Mouse (Mus musculus): ENCODE data around the gene Znrf3. TPM values are rescaled to one million over a fixed set of nuclear protein-coding genes. Genes with fewer than 3 reads are reported as not detected.
A peak's percentile ranks its signal among the peaks of the same experiment; 100 is the strongest.

Znrf3 gene
- polyA plus RNA-seq, 1 experiment from 2014 or later: 9.6 TPM

- Histone ChIP-seq H3K4me2 (replicated peaks) (no peak overlapping the region), H3K36me3 (no peaks in the 10 kb centered on the region), H3K4me1 (replicated peaks) (peaks cover 6% of the 10 kb centered on the region; the same call in 1 of the 2 replicates), H3K27ac (no peak overlapping the region), H3K27me3 (replicated peaks) (no peaks in the 10 kb centered on the region), H3K9ac (no peak overlapping the region), H3K4me3 (replicated peaks) (no peak overlapping the region), H3K9me3 (no peaks in the 10 kb centered on the region)
- WGBS: 93% methylated on average over 8 of the region's 8 CpGs
- ATAC-seq: no peak
Measured at GRCm38 (mm10) chr11:5269846-5270461, 174.7 kb downstream of the Znrf3 start.

- Histone ChIP-seq H3K27me3 (replicated peaks) (no peaks in the 10 kb centered on the region), H3K4me2 (replicated peaks) (no peak overlapping the region), H3K9me3 (no peaks in the 10 kb centered on the region), H3K27ac (no peak overlapping the region), H3K36me3 (no peaks in the 10 kb centered on the region), H3K4me1 (replicated peaks) (0 out of 2 replicates have a peak, but pooled peaks cover 5% of the 10 kb centered on the region), H3K9ac (no peak overlapping the region), H3K4me3 (replicated peaks) (no peak overlapping the region)
- no peak for ATAC-seq
- 80% methylated on average over 8 of the region's 8 CpGs for WGBS
Measured at GRCm38 (mm10) chr11:5265764-5266163, 178.9 kb downstream of the Znrf3 start.

GRCm38 (mm10) chr11:5263078-5263730, 181.4 kb downstream of the Znrf3 start:
- H3K4me1 ChIP-seq (replicated peaks): 0 out of 2 replicates have a peak, but pooled peaks cover 8% of the 10 kb centered on the region
- H3K27ac ChIP-seq: no peak overlapping the region
- H3K4me3 ChIP-seq (replicated peaks): no peak overlapping the region
- no peak overlapping the region; the same call in 1 of the 2 replicates for H3K4me2 ChIP-seq (replicated peaks)
- H3K9me3 ChIP-seq: no peaks in the 10 kb centered on the region
- 59% methylated on average over 26 of the region's 26 CpGs for WGBS
- ATAC-seq: no peak
- H3K27me3 ChIP-seq (replicated peaks): no peaks in the 10 kb centered on the region
- no peaks in the 10 kb centered on the region for H3K36me3 ChIP-seq
- no peak overlapping the region for H3K9ac ChIP-seq

DNA sequence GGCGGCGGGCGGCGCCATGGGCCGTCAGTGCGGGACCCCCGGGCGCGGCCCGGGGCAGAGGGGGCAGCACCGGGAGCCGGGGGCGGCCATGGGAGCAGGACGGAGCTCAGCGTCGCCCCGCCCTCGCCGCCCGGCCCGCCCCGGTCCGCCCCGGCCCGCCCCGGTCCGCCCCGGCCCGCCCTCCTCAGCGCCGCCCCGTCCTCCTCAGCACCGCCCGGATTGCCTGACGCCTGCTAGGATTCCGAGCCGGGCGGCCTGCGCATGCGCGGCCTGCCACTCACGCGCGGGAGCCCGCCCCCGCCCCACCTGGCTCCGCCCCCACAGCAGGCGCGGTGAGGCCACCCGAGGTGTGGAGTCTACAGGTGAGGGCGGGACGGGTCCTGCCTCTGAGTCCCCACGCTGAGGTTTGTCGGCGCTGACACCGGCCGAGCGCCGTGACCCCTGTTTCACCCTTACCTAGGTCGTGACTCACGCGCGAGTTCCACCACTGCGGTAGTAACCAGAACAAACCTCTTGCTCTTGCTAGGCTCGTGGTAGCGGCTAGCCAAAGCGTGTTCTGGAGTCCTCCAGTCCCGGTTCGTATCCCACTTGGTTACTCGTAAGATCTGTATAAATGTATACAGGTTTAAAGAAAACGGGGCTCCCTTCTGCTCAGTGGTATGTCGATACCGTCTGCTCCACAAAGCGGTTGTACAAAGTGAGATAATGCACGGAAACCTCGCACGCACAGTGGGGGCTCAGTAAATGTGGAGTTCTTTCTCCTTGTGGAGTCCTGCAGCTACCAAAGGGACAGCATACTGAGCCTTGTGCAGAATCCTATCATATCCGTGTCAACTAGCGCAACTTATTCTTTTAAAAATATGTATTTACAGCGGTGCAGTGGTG, 182.9 kb downstream of the Znrf3 start, which contains the start of gene Kremen1:
Kremen1 (minus strand) TSS at position 51 of the 885 bp plus-strand sequence.
- peak within 1 kb of the TSS; percentile 27; the same call in 1 of the 2 replicates for H3K27ac ChIP-seq
- peak within 1 kb of the TSS; percentile 95 for H3K4me3 ChIP-seq (replicated peaks)
- ATAC-seq: peak; percentile 99
- 2% methylated on average over 57 of the region's 80 CpGs for WGBS
- no peaks in the 10 kb centered on the region for H3K36me3 ChIP-seq
- no peaks in the 10 kb centered on the region for H3K9me3 ChIP-seq
- peaks cover 12% of the 10 kb centered on the region for H3K4me1 ChIP-seq (replicated peaks)
- peak within 1 kb of the TSS; percentile 86 for H3K9ac ChIP-seq
- H3K27me3 ChIP-seq (replicated peaks): no peaks in the 10 kb centered on the region
- H3K4me2 ChIP-seq (replicated peaks): peak within 1 kb of the TSS; percentile 89

DNA sequence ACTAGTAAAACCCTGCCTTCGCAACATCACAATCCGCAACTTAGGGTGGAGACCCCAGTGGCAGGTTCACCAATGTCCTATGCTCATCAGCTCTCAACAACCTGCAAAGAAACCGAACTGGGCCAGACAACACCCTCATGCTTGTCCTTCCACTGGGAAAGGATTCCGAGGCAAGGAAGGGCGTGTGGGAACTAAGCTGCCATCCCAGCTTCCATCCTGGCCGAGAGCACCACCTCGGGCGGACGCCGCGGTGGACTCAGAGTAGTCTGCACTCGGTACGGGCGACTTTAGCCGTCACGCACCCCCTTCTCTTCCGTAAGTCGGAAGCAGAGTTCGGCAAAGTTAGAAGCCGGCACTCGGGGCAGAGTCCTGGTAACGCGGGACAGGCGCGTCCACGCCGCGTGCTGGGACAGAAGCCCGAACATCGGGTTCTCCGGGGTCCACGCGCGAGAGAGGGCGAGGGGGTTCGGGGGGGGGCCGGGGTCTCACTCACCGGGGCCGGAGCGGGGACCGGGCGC, 183.6 kb downstream of the Znrf3 start:
- Histone ChIP-seq H3K9me3 (no peaks in the 10 kb centered on the region), H3K4me1 (replicated peaks) (peaks cover 16% of the 10 kb centered on the region), H3K36me3 (no peaks in the 10 kb centered on the region), H3K27me3 (replicated peaks) (no peaks in the 10 kb centered on the region), H3K9ac (peak overlapping the region; percentile 86), H3K4me3 (replicated peaks) (peak overlapping the region; percentile 95), H3K27ac (peak overlapping the region; percentile 27; the same call in 1 of the 2 replicates), H3K4me2 (replicated peaks) (peak overlapping the region; percentile 89)
- WGBS: under 1% methylated on average over 42 of the region's 42 CpGs
- peak; percentile 57 for ATAC-seq

DNA sequence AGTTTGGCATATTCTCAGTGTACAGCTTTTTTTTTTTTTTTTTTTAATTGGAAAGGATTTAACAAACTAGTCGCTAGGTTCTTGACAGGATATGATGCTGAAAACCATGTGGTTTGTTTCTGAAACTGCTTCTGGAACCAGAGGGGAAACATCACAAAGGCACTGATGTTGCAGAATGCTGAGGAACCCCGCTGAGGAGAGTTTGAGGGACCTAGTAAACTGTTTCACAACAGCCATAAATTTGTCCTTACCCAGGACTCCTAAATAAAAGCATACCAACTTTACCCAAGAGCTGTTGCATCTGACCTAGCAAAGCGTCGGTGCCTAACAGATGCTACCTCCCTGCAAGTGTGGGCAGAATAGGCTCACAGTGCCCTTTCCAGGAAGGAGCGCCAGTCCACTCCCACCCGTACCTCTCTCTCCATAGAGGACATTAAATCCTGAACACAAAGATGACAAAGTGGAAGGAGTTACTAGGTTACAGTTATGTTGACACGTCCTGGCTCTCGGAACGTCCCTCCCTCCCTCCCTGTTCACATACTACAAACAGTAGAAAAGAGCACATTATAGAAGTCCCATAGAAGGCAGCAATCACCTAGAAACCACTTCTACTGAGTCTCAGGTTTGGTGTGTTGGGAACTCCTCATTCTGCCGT, 184.6 kb downstream of the Znrf3 start:
- 47% methylated on average over 10 of the region's 10 CpGs for WGBS
- peak overlapping the region; percentile 95 for H3K4me3 ChIP-seq (replicated peaks)
- H3K36me3 ChIP-seq: no peaks in the 10 kb centered on the region
- no peaks in the 10 kb centered on the region for H3K9me3 ChIP-seq
- H3K27me3 ChIP-seq (replicated peaks): no peaks in the 10 kb centered on the region
- H3K4me1 ChIP-seq (replicated peaks): peaks cover 16% of the 10 kb centered on the region
- 0 out of 2 replicates have a peak overlapping the region, but pooled peaks have one; percentile 86 for H3K9ac ChIP-seq
- no peak overlapping the region for H3K27ac ChIP-seq
- peak overlapping the region; percentile 89 for H3K4me2 ChIP-seq (replicated peaks)
- ATAC-seq: no peak

DNA sequence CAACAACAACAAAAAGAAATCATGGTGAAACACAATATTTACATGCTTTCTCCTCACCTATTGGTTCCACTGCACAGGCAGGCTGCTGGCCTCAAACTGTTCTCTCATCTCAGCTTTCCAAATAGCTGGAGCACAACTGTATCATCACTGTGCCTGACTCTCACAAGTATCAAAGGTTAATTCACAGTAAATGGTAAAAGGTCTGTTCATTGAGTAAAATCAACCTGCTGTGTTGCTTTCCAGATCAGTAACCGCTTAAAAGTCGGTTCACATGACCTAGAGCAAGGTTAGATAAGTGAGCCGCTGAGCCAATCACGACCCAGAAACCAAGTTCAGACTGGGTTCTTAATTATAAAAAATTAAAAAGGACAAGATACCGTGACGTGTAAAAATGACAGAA, 186.6 kb downstream of the Znrf3 start:
- no peak for ATAC-seq
- no peak overlapping the region for H3K9ac ChIP-seq
- no peaks in the 10 kb centered on the region for H3K36me3 ChIP-seq
- H3K27ac ChIP-seq: no peak overlapping the region
- no peaks in the 10 kb centered on the region for H3K27me3 ChIP-seq (replicated peaks)
- WGBS: 94% methylated on average over 6 of the region's 6 CpGs
- H3K9me3 ChIP-seq: no peaks in the 10 kb centered on the region
- no peak overlapping the region for H3K4me2 ChIP-seq (replicated peaks)
- no peak overlapping the region for H3K4me3 ChIP-seq (replicated peaks)
- H3K4me1 ChIP-seq (replicated peaks): peaks cover 13% of the 10 kb centered on the region

GRCm38 (mm10) chr11:5257151-5257862, 187.3 kb downstream of the Znrf3 start:
- no peak for ATAC-seq
- no peak overlapping the region for H3K27ac ChIP-seq
- no peak overlapping the region for H3K9ac ChIP-seq
- H3K36me3 ChIP-seq: no peaks in the 10 kb centered on the region
- peaks cover 11% of the 10 kb centered on the region for H3K4me1 ChIP-seq (replicated peaks)
- H3K4me2 ChIP-seq (replicated peaks): no peak overlapping the region
- H3K4me3 ChIP-seq (replicated peaks): no peak overlapping the region
- no peaks in the 10 kb centered on the region for H3K27me3 ChIP-seq (replicated peaks)
- WGBS: 76% methylated on average over 13 of the region's 13 CpGs
- H3K9me3 ChIP-seq: no peaks in the 10 kb centered on the region

- Histone ChIP-seq H3K9ac (no peak overlapping the region), H3K36me3 (no peaks in the 10 kb centered on the region), H3K9me3 (no peaks in the 10 kb centered on the region), H3K4me2 (replicated peaks) (no peak overlapping the region), H3K4me3 (replicated peaks) (no peak overlapping the region), H3K4me1 (replicated peaks) (peaks cover 11% of the 10 kb centered on the region), H3K27ac (0 out of 2 replicates have a peak overlapping the region, but pooled peaks have one; percentile 13), H3K27me3 (replicated peaks) (no peaks in the 10 kb centered on the region)
- 60% methylated on average over 9 of the region's 9 CpGs for WGBS
- no peak for ATAC-seq
Measured at GRCm38 (mm10) chr11:5255509-5256014, 189.1 kb downstream of the Znrf3 start.

DNA sequence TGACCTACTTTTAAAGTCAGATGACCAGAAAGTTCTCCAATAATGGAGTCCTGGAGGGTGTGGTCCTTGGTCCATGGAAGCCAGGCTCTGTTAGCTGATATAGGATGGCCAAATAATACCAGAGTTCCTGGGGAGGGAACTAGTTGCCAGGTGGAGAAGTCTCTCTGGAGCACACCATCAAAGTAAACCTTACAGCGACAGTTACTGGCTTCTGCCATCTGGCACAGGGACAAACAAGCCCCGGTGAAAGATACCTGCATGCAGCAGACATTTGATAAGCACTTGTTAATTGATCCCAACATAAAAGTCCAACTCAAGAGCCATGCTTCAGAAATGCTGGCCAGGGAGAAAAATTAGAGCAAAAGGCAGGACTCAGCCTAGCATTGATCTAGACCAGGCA, 190.6 kb downstream of the Znrf3 start:
- Histone ChIP-seq H3K9ac (no peak overlapping the region), H3K4me2 (replicated peaks) (no peak overlapping the region), H3K27me3 (replicated peaks) (no peaks in the 10 kb centered on the region), H3K4me3 (replicated peaks) (no peak overlapping the region), H3K4me1 (replicated peaks) (peaks cover 8% of the 10 kb centered on the region), H3K9me3 (no peaks in the 10 kb centered on the region), H3K36me3 (no peaks in the 10 kb centered on the region), H3K27ac (no peak overlapping the region)
- ATAC-seq: no peak
- 63% methylated on average over 2 of the region's 2 CpGs for WGBS

- Histone ChIP-seq H3K36me3 (no peaks in the 10 kb centered on the region), H3K27me3 (replicated peaks) (no peaks in the 10 kb centered on the region), H3K9ac (no peak overlapping the region), H3K4me3 (replicated peaks) (no peak overlapping the region), H3K9me3 (no peaks in the 10 kb centered on the region), H3K27ac (no peak overlapping the region), H3K4me2 (replicated peaks) (no peak overlapping the region), H3K4me1 (replicated peaks) (peaks cover 8% of the 10 kb centered on the region)
- WGBS: 49% methylated on average over 3 of the region's 3 CpGs
- ATAC-seq: no peak
Measured at GRCm38 (mm10) chr11:5253528-5253927, 191.1 kb downstream of the Znrf3 start.
